Mouse (Mus musculus) forebrain, embryonic 14.5 days (tissue): ENCODE results near the gene Dazl. TPM values are rescaled to one million over a fixed set of nuclear protein-coding genes. Genes with fewer than 3 reads are reported as not detected.
"Not testable (repeated sequence)": the region's sequence is repeated elsewhere in the genome, so short reads cannot be mapped to it uniquely, and the experiment has no call there.

ENCODE experiments used
- ATAC-seq: fragments of 200-750 bp; cut with Nextera tagmentation; 2 replicates; pipeline ENCODE4 v1.8.0; 2017; ENCODE audit warnings: mild to moderate bottlenecking, moderate library complexity
- DNase-seq: peaks from one replicate; pipeline ENCODE4 v3.0.0-alpha.2; 2015; ENCODE audit warnings: low spot score
- H3K27ac ChIP-seq: fragments of 300-500 bp; sonication (generic); 2 replicates; pipeline ENCODE4 v1.5.1; 2014; ENCODE audit warnings: low read depth, mild to moderate bottlenecking, control low read depth, low read length, moderate library complexity
- H3K27me3 ChIP-seq: fragments of 300-500 bp; sonication (generic); replicated peaks from 2 replicates; pipeline ENCODE4 v1.6.1; 2014; ENCODE audit warnings: low read length, control low read depth, mixed read lengths; ENCODE audit not compliant: control insufficient read depth, insufficient read depth
- H3K36me3 ChIP-seq: fragments of 300-500 bp; sonication (generic); 2 replicates; pipeline ENCODE4 v1.6.1; 2014; ENCODE audit warnings: low read length, control low read depth; ENCODE audit not compliant: control insufficient read depth, insufficient read depth
- H3K4me1 ChIP-seq: fragments of 300-500 bp; sonication (generic); 2 replicates; pipeline ENCODE4 v1.6.1; 2014; ENCODE audit warnings: antibody characterized with exemption, low read length, control low read depth; ENCODE audit not compliant: control insufficient read depth, insufficient read depth
- H3K4me2 ChIP-seq: fragments of 300-500 bp; sonication (generic); 2 replicates; pipeline ENCODE4 v1.6.1; 2014; ENCODE audit warnings: mild to moderate bottlenecking, control low read depth, low read length
- H3K4me3 ChIP-seq: fragments of 300-500 bp; sonication (generic); 2 replicates; pipeline ENCODE4 v1.5.1; 2014; ENCODE audit warnings: low read depth, low read length, control low read depth
- H3K9ac ChIP-seq: fragments of 300-500 bp; sonication (generic); 2 replicates; pipeline ENCODE4 v1.6.1; 2014; ENCODE audit warnings: mild to moderate bottlenecking, low read length, control low read depth, moderate library complexity
- H3K9me3 ChIP-seq: fragments of 300-500 bp; sonication (generic); replicated peaks from 2 replicates; pipeline ENCODE4 v1.6.1; 2016; ENCODE audit warnings: low read length, control low read depth, mixed read lengths; ENCODE audit not compliant: control insufficient read depth
- WGBS: fragments of 180-500 bp; shearing (Covaris S2); extraction: QIAGEN DNeasy Blood & Tissue Kit; methylation state at CpG from one replicate; pipeline ENCODE4 v1.1.7; 2014; 5-methylcytosine and 5-hydroxymethylcytosine counted together
- polyA plus RNA-seq: library from polyadenylated mRNA; unstranded; fragments of >200 nt; fragmentation: Nextera tagmentation; extraction: Ambion mirVana; gene quantifications from 2 replicates; pipeline ENCODE4 v1.2.1, GENCODE M21; 2014

Gene Dazl
- polyA plus RNA-seq, 1 experiment from 2014 or later, result 0.50 TPM

DNA sequence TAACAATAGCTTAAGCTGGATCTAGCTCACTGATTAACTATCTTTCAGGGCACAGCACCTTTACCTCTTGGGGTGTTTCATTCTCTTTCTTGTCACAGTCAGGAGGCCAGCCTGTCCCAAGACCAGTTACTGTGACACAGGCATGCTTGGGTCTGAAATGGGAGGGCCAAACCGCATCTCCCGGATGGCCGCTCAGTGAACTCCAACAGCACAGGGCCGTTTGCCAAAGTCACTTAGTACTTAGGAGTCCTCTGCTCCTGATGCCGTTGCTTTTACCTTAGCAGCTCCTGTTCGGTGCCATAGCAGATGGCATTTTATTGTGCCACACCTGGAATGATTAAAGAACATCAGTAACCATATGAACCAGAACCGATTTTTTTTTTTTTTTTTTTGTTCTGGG is 5.4 kb upstream of the Dazl start:
- H3K4me1 ChIP-seq, result no peaks in the 10 kb centered on the region
- H3K4me3 ChIP-seq, result no peak overlapping the region
- H3K36me3 ChIP-seq, result no peaks in the 10 kb centered on the region
- no peak overlapping the region for H3K9ac ChIP-seq
- no peaks in the 10 kb centered on the region for H3K27me3 ChIP-seq
- H3K9me3 ChIP-seq, result no peaks in the 10 kb centered on the region; the same call in 1 of the 2 replicates
- H3K4me2 ChIP-seq, result no peak overlapping the region
- DNase-seq (no peak), ATAC-seq (no peak)
- H3K27ac ChIP-seq, result no peak overlapping the region
- 81% methylated on average over 7 of the region's 7 CpGs for WGBS

DNA sequence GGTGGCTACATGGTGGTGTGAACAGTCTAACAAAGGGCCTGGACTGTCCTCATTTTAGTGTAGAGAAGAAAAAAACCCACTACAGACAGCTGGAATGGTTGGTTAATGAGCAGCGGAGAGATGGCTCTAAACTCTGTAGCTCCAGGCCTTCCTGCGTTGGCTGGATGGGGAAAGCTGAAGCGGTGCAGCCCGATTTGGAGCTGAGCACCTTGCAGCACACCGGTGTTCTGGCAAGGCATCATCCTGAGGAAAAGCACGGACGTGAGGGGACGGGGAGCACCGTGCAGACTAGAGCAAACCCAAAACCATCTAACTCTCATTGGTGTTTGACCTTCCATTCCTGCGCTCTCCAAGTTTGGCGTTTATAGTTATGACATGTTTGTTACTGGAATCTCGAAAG is 1.3 kb upstream of the Dazl start:
- Histone ChIP-seq H3K9ac (no peak overlapping the region), H3K27me3 (no peaks in the 10 kb centered on the region), H3K4me2 (no peak overlapping the region), H3K4me1 (no peaks in the 10 kb centered on the region), H3K27ac (no peak overlapping the region), H3K36me3 (no peaks in the 10 kb centered on the region), H3K4me3 (no peak overlapping the region), H3K9me3 (peaks cover 6% of the 10 kb centered on the region)
- ATAC-seq (no peak), DNase-seq (no peak)
- 83% methylated on average over 12 of the region's 12 CpGs for WGBS

DNA sequence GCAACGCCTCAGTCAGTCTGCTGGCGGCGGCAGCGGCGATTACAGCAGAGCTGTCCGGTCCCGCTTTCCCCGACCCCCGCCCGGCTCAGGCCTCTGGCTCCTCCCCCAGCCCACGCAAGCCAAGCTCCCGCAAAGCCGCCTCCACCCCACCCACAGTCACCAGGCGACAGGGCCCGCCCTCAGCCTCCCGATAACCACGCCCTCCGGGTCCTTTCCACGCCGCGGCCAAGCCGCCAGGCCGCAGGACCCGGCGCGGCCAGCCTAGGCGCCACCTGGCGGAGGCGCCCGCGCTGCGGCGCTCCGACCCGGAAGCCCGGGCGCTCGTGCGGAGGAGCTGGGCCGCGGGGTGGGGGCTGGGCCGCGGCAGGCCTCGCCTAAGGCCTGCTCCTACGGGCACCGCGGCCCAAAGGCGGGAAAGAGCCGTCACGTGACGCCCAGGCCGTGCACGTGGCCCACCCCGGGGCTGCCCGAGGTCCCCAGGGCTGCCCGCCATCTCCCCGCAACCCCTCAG is 720 bp downstream of the Dazl start:
- H3K4me3 ChIP-seq, result peak overlapping the region; percentile 44
- WGBS, result 5% methylated on average over 55 of the region's 57 CpGs
- no peaks in the 10 kb centered on the region for H3K36me3 ChIP-seq
- peak overlapping the region; percentile 62 for H3K9ac ChIP-seq
- H3K9me3 ChIP-seq, result peaks cover 6% of the 10 kb centered on the region
- no peaks in the 10 kb centered on the region for H3K27me3 ChIP-seq
- H3K4me1 ChIP-seq, result no peaks in the 10 kb centered on the region
- peak; percentile 95 for ATAC-seq
- no peak overlapping the region for H3K27ac ChIP-seq
- peak; percentile 85 for DNase-seq
- peak overlapping the region; percentile 52 for H3K4me2 ChIP-seq

DNA sequence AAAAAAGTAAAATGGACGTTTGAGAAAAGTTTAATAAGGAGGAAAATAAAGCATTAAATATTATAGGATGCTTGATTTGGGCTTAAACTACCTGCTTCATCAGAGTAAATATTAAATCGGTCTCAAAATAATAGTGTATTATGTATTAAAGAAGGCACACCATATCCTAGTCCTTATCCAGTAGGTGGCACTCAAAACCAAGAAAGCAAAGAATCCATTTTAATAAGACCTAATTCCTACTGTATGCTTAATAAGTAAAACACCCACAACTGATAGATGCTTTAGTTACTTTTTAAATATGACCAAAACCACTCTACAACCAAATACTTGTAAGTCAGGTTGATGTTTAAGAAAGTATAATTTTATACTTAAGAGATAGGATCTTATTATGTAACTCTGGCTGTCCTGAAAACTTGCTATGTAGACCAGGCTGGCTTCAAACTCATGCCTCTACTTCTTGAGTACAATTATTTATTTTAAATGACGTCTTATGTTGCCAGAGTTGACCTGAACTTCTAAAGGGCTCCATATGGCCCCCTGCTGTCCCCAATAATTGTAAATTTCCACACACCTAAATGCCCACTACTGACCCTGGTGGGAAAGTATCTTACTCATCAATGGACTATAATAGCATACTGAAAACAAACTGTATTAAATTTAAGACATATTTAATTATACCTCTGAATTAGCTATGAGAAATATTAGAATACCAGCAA is 1.8 kb downstream of the Dazl start:
- ATAC-seq (0 out of 2 replicates have a peak, but pooled peaks have one; percentile 24), DNase-seq (peak; percentile 91)

GRCm38 (mm10) chr17:50284845-50285244 is 8.6 kb downstream of the Dazl start:
- Histone ChIP-seq H3K27me3 (no peaks in the 10 kb centered on the region), H3K4me1 (no peaks in the 10 kb centered on the region), H3K4me2 (no peak overlapping the region), H3K27ac (no peak overlapping the region), H3K9me3 (no peaks in the 10 kb centered on the region), H3K36me3 (no peaks in the 10 kb centered on the region), H3K4me3 (no peak overlapping the region), H3K9ac (no peak overlapping the region)
- DNase-seq (no peak), ATAC-seq (no peak)
- WGBS, result 59% methylated on average over 6 of the region's 6 CpGs

More for the DNA sequence above, 1.8 kb downstream of the Dazl start:
- Histone ChIP-seq H3K4me3 (no peak overlapping the region), H3K9ac (no peak overlapping the region), H3K9me3 (peaks cover 6% of the 10 kb centered on the region), H3K4me2 (no peak overlapping the region), H3K4me1 (no peaks in the 10 kb centered on the region), H3K27ac (no peak overlapping the region), H3K27me3 (no peaks in the 10 kb centered on the region), H3K36me3 (no peaks in the 10 kb centered on the region)
- 16% methylated on average over 3 of the region's 3 CpGs for WGBS

DNA sequence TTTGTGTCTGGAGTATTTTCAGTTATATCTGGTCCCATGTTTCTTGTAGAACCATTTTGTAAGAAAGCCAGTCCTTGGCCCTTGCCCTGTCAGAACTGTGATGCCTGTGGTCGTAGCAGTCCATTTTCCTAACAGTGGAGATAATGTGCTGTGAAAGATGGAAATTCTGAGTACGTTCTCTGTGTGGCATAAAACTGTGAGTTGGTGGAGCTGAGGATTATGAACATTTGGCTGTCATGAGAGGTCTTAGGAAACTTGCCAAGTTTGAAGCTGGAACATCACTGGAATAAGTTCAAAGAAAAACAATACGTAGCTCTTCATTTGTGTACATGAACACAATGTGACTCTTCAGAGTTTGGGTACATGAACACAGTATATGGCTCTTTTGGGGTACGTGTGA is 31.8 kb downstream of the Dazl start:
- H3K36me3 ChIP-seq, DNase-seq, H3K4me1 ChIP-seq, H3K4me2 ChIP-seq, ATAC-seq, H3K4me3 ChIP-seq, H3K27ac ChIP-seq, H3K27me3 ChIP-seq, H3K9me3 ChIP-seq, H3K9ac ChIP-seq: not testable (repeated sequence)
- 76% methylated on average over 4 of the region's 4 CpGs for WGBS

DNA sequence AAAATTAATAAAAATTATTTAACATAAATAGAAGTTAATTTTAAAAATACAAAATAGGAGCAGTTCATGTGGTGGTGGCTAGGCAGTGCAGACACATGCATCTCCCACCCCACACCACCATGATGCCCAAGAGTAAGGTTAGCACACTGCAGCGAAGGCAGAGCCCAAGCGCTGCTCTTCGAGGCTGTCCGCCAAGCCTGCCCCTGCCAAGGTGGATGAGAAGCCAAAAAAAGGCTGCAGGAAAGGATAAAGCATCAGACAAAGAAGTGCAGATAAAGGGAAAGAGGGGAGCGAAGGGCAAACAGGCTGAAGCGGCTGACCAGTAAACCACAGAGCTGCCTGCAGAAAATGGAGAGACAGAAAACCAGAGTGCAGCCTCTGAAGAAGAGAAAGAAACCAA is 32.6 kb downstream of the Dazl start:
- Histone ChIP-seq H3K36me3 (no peaks in the 10 kb centered on the region), H3K9me3 (0 out of 2 replicates have a peak, but pooled peaks cover 3% of the 10 kb centered on the region), H3K4me3 (no peak overlapping the region), H3K9ac (no peak overlapping the region), H3K4me2 (no peak overlapping the region), H3K27ac (no peak overlapping the region), H3K4me1 (no peaks in the 10 kb centered on the region), H3K27me3 (no peaks in the 10 kb centered on the region)
- DNase-seq (no peak), ATAC-seq (no peak)
- 76% methylated on average over 6 of the region's 6 CpGs for WGBS

DNA sequence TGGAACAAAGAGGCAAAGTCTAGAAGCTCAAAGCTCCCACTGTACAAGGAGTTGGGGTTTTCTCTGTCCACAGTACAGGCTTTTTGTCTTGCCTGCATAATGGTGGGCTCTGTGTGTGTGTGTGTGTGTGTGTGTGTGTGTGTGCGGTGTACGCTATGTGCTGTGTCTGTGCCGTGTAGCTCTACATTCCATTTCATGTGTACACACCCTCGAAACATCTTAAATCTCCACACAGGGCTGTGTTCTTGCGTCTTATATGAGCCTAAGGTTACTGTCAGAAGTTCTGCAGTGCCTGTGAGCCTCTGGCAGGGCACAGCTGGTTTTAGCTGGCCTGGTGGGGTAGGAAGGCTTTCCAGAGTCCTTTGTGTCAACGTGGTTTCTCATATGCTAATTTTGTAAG is 46.8 kb downstream of the Dazl start:
- H3K27me3 ChIP-seq, result no peaks in the 10 kb centered on the region
- H3K4me1 ChIP-seq, result no peaks in the 10 kb centered on the region
- no peaks in the 10 kb centered on the region for H3K9me3 ChIP-seq
- H3K27ac ChIP-seq, result no peak overlapping the region
- no peak for ATAC-seq
- no peak overlapping the region for H3K4me3 ChIP-seq
- H3K4me2 ChIP-seq, result no peak overlapping the region
- H3K36me3 ChIP-seq, result no peaks in the 10 kb centered on the region
- no peak for DNase-seq
- 89% methylated on average over 6 of the region's 6 CpGs for WGBS
- H3K9ac ChIP-seq, result no peak overlapping the region

DNA sequence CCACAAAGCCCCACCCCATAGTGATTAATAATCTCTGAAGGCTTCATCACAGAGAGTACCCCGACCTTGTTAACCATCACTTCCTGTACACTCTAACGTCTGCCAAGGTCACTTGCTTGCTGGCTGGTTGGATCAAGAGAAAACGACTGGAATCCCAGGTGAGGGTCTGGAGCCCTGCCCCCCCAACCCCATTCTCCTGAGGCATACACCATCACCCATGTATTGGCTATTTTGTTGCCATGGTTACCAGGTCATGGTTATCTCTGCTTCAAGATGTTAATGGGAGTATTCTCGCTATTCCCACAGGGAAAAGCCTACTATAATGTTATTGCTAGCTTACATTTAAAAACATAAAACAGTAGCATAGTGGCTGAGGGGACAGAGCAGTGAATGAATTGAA is 48.8 kb downstream of the Dazl start:
- no peaks in the 10 kb centered on the region for H3K9me3 ChIP-seq
- H3K9ac ChIP-seq, result no peak overlapping the region
- H3K27me3 ChIP-seq, result no peaks in the 10 kb centered on the region
- H3K4me2 ChIP-seq, result no peak overlapping the region
- H3K36me3 ChIP-seq, result no peaks in the 10 kb centered on the region
- 81% methylated on average over 4 of the region's 4 CpGs for WGBS
- DNase-seq, result no peak
- ATAC-seq, result no peak
- H3K4me1 ChIP-seq, result no peaks in the 10 kb centered on the region
- no peak overlapping the region for H3K27ac ChIP-seq
- no peak overlapping the region for H3K4me3 ChIP-seq
